Comparison of ENCODE assay signal across 24 mouse cellular contexts in the genomic region with DNA sequence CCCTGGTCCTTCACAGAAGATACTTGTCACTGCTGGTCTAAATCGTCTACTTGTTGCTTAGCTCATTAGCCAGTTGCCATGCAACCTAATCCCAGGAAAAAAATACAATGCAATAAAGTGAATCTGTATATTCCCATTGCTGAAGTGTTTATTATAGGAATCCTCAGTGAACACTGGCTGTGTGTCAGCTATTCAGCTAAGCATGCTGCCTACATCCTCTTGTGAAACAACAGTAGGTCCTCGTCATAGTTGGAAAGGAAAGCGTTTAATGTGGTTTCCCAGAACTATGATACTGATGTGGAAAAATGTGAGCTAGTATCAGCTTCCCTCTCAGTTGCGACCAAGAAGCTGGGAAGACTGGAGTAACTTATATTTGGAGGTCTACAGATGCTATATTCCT.
A peak's percentile ranks its signal among the peaks of the same experiment; 100 is the strongest.
DNase-seq lines count a peak whose midpoint lies in the region; ATAC-seq and TF ChIP-seq lines count a peak whose summit lies in the region.
"Had no signal": no experiment of that assay in that cellular context is flagged by ENCODE, and none has a peak within 500 bp of the region (broad histone marks: within the 10 kb centered on the region; RNA-seq: fewer than 3 reads in every experiment).

No protein-coding gene starts in this region.

- ATAC-seq in kidney, postnatal 0 days (replicated peaks; ENCODE audit: low FRiP score, low read depth) = no peak
- no peak for ATAC-seq in forebrain, embryonic 12.5 days (ENCODE audit: low FRiP score)
- ATAC-seq: forebrain, embryonic 14.5 days; hindbrain, embryonic 16.5 days; intestine, embryonic 15.5 days; midbrain, embryonic 15.5 days had no signal

- peak; percentile 68 for DNase-seq in kidney, postnatal 0 days (ENCODE audit: low spot score)
- DNase-seq in kidney, postnatal 14 days = no peak
- peak; percentile 46 for DNase-seq in 3T3-L1 (ENCODE audit: low read depth, low spot score)
- DNase-seq in Muller cell, postnatal 12 days (ENCODE audit: inconsistent ontology term) = peak; percentile 37
- DNase-seq in skeletal muscle tissue, adult 2 months (ENCODE audit: low read depth, low spot score) = peak; percentile 9
- DNase-seq in layer of hippocampus, adult 9-11 months = no peak
- DNase-seq: adrenal gland, postnatal 14 days; cerebellum, adult 8-10 months; gastrocnemius, postnatal 14 days; heart, adult 11 months; kidney, adult 9 months; kidney, postnatal 36 days; lung, postnatal 14 days; retina, postnatal 1 day; right cerebral cortex, postnatal 25 days; thymus, postnatal 25 days had no signal

- no peaks in the 10 kb centered on the region for H3K9me3 ChIP-seq in kidney, postnatal 0 days (replicated peaks; ENCODE audit: low read length)
- no peaks in the 10 kb centered on the region for H3K9me3 ChIP-seq in forebrain, embryonic 12.5 days
- H3K9me3 ChIP-seq: intestine, embryonic 15.5 days; midbrain, embryonic 15.5 days; neural tube, embryonic 13.5 days had no signal

- 0 out of 2 replicates have a peak, but pooled peaks cover under 1% of the 10 kb centered on the region for H3K4me1 ChIP-seq in kidney, postnatal 0 days (replicated peaks; ENCODE audit: insufficient read depth, low read length)
- no peaks in the 10 kb centered on the region for H3K4me1 ChIP-seq in forebrain, embryonic 12.5 days
- H3K4me1 ChIP-seq: intestine, embryonic 15.5 days; midbrain, embryonic 15.5 days; neural tube, embryonic 13.5 days had no signal

- TF ChIP-seq CTCF in kidney, postnatal 0 days (IDR thresholded peaks at IDR 0.05; ENCODE audit: low read depth) = no peak

- H3K9ac ChIP-seq in kidney, postnatal 0 days (ENCODE audit: low read depth, low read length) = no peak overlapping the region
- no peak overlapping the region for H3K9ac ChIP-seq in forebrain, embryonic 12.5 days
- H3K9ac ChIP-seq: intestine, embryonic 15.5 days; midbrain, embryonic 15.5 days; neural tube, embryonic 13.5 days had no signal

- no peaks in the 10 kb centered on the region for H3K36me3 ChIP-seq in kidney, postnatal 0 days (ENCODE audit: insufficient read depth, low read length)
- no peaks in the 10 kb centered on the region for H3K36me3 ChIP-seq in forebrain, embryonic 12.5 days (replicated peaks)
- H3K36me3 ChIP-seq: intestine, embryonic 15.5 days; midbrain, embryonic 15.5 days; neural tube, embryonic 13.5 days had no signal

- no peak overlapping the region for H3K4me2 ChIP-seq in kidney, postnatal 0 days (ENCODE audit: low read length)
- no peak overlapping the region for H3K4me2 ChIP-seq in forebrain, embryonic 12.5 days
- H3K4me2 ChIP-seq: intestine, embryonic 15.5 days; midbrain, embryonic 15.5 days; neural tube, embryonic 13.5 days had no signal

- H3K27me3 ChIP-seq in kidney, postnatal 0 days (ENCODE audit: insufficient read depth, low read length) = no peaks in the 10 kb centered on the region
- H3K27me3 ChIP-seq in forebrain, embryonic 12.5 days = no peaks in the 10 kb centered on the region
- H3K27me3 ChIP-seq: intestine, embryonic 15.5 days; midbrain, embryonic 15.5 days; neural tube, embryonic 13.5 days had no signal

- H3K4me3 ChIP-seq in kidney, postnatal 0 days (replicated peaks; ENCODE audit: low read depth, low read length) = no peak overlapping the region
- H3K4me3 ChIP-seq in forebrain, embryonic 12.5 days (replicated peaks) = no peak overlapping the region
- H3K4me3 ChIP-seq: erythroblast, embryonic 14.5 days; intestine, embryonic 15.5 days; midbrain, embryonic 15.5 days; myocyte; neural tube, embryonic 13.5 days had no signal

- 54% methylated on average over 4 of the region's 4 CpGs for whole genome bisulfite sequencing in kidney, postnatal 0 days
- WGBS in forebrain, embryonic 12.5 days = 70% methylated on average over 4 of the region's 4 CpGs

- H3K27ac ChIP-seq in kidney, postnatal 0 days = no peak overlapping the region
- H3K27ac ChIP-seq in forebrain, embryonic 12.5 days = no peak overlapping the region
- H3K27ac ChIP-seq: intestine, embryonic 15.5 days; midbrain, embryonic 15.5 days; neural tube, embryonic 13.5 days had no signal

Comparison
In these comparisons a context has a peak if more than half of its experiments do, and no peak if none do; other contexts are left out.
1. DNase-seq: peak in kidney, postnatal 0 days (single experiment), 3T3-L1 (single experiment), Muller cell, postnatal 12 days (single experiment) and skeletal muscle tissue, adult 2 months (single experiment); none in kidney, postnatal 14 days (single experiment) and layer of hippocampus, adult 9-11 months (single experiment).